Mouse (Mus musculus): ENCODE data around the gene Ankrd39.

DNA sequence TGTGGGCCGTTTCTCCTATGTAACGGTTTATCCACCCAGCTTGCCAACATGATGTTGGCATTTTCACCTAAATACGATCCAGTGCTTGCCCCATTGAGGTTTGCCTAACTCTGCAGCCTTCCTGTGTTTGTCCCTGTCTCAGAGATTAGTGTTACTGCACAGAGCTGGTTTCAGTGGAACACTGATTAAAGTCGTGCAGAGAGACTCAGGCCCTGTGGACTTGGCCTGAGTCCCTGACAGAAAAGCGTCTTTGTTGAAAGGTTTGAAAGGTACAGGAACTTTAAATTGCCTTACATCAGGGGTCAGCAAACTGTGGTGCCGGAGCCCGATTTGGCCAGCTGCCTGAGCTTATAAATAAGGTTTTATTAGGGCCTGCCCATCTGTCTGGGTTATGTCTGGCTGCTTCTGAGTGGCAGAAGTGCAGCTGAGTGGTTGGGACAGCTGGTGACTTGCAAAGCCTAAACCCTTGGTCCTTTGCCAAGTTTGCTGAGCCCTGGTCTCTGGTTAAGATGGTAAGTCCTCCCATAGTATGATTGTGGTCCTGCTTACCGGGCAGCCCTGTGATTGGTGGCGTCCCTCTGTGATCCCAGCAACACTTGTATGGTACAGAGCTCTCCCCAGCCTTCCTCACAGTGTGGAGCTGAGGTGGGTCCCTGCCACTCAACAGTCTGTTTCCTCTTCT lies 23.8 kb downstream of the Ankrd39 start:
- no peak for TF ChIP-seq CTCF (IDR thresholded peaks at IDR 0.05; ENCODE audit: low read depth, low read length)
- TF ChIP-seq EP300 (IDR thresholded peaks at IDR 0.05; ENCODE audit: insufficient read depth, low read depth, low read length) = no peak

All from ES-Bruce4 (cell line).